Mouse (Mus musculus) heart, postnatal 0 days (tissue): ENCODE measurements around the gene Adnp.

ENCODE experiments used
- CTCF ChIP-seq: IDR thresholded peaks from 2 replicates; pipeline ENCODE4 v1.5.1; 2016; ENCODE audit warnings: antibody characterized with exemption, control low read depth, low read depth
- EP300 ChIP-seq: IDR thresholded peaks from 2 replicates; pipeline ENCODE4 v1.6.1; 2016; ENCODE audit warnings: antibody characterized with exemption, low read depth

GRCm38 (mm10) chr2:168229116-168230025 is 22.5 kb upstream of the Adnp start:
- TF ChIP-seq CTCF (no peak), EP300 (no peak)
